ENCODE assay signal across 9 mouse cellular contexts in the genomic region with DNA sequence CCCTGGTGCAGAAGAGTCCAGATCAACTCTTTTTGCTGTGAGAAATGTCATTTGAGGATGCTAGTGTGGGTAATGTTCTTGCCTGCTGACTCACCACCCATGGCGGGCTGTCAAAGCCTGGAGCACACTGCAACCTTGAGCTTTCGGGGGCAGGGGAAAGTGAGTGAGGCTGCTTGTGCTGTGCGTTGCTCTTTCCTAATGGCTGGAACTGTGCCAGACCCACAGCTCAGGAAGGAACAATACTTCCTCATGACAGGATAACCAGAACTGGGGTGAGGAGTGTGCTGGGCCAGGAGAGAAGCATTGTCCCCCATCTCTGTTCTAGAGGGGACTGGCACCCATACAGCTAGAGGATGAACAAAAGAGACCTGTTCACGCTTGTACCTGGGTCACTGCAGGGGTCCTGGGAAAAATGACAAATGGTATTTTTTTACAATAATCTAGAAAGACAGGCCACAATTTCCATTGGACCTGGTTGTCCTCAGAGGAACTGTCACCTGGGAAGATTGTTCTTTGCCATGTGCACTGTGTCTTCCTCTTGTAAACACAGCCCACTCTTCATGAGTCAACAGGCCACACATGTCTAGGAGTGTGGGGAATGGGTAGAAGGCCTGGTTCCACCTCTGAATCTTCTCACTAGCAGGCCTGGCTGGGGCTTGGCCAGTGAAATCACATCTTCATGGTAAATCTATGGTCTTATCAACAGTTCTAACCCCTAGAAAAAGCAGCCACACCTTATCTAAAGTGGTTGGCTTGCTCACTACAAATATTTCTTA.
DNase-seq lines count a peak whose midpoint lies in the region; ATAC-seq and TF ChIP-seq lines count a peak whose summit lies in the region.
"Had no signal": no experiment of that assay in that cellular context is flagged by ENCODE, and none has a peak within 500 bp of the region (broad histone marks: within the 10 kb centered on the region; RNA-seq: fewer than 3 reads in every experiment).

No protein-coding gene starts in this region.

- no peaks in the 10 kb centered on the region for H3K79me2 ChIP-seq in MEL (ENCODE audit: control insufficient read depth, insufficient read depth, low read length, poor library complexity)

- H3K4me3 ChIP-seq in MEL (ENCODE audit: control insufficient read depth in 1 of 2, insufficient read depth in 1 of 2, low read depth in 2 of 2, low read length in 2 of 2), result no peak overlapping the region
- no peak overlapping the region for H3K4me3 ChIP-seq in forebrain, embryonic 15.5 days
- no peak overlapping the region for H3K4me3 ChIP-seq in heart, embryonic 15.5 days
- no peak overlapping the region for H3K4me3 ChIP-seq in liver, embryonic 15.5 days (replicated peaks)
- no peak overlapping the region for H3K4me3 ChIP-seq in neural tube, embryonic 15.5 days (replicated peaks)

- TF ChIP-seq RAD21 in MEL (IDR thresholded peaks at IDR 0.05; ENCODE audit: low read depth, low read length), result no peak

- no peak for TF ChIP-seq POLR2A in MEL (IDR thresholded peaks at IDR 0.05; ENCODE audit: control insufficient read depth in 1 of 2, insufficient read depth in 1 of 2, low read depth in 1 of 2, low read length in 2 of 2, poor library complexity in 1 of 2)

- no peaks in the 10 kb centered on the region for H3K4me1 ChIP-seq in MEL (ENCODE audit: control insufficient read depth in 1 of 2, insufficient read depth in 2 of 2, low read length in 2 of 2)
- H3K4me1 ChIP-seq in forebrain, embryonic 15.5 days, result no peaks in the 10 kb centered on the region
- peaks cover 10% of the 10 kb centered on the region for H3K4me1 ChIP-seq in heart, embryonic 15.5 days (replicated peaks)
- peaks cover 8% of the 10 kb centered on the region for H3K4me1 ChIP-seq in liver, embryonic 15.5 days (replicated peaks)
- H3K4me1 ChIP-seq in neural tube, embryonic 15.5 days, result 0 out of 2 replicates have a peak, but pooled peaks cover 6% of the 10 kb centered on the region

- no peaks in the 10 kb centered on the region for H3K36me3 ChIP-seq in MEL (ENCODE audit: control insufficient read depth in 1 of 2, insufficient read depth in 2 of 2, low read length in 2 of 2)
- no peaks in the 10 kb centered on the region for H3K36me3 ChIP-seq in forebrain, embryonic 15.5 days
- no peaks in the 10 kb centered on the region for H3K36me3 ChIP-seq in heart, embryonic 15.5 days
- H3K36me3 ChIP-seq in liver, embryonic 15.5 days (replicated peaks), result no peaks in the 10 kb centered on the region
- H3K36me3 ChIP-seq in neural tube, embryonic 15.5 days, result no peaks in the 10 kb centered on the region

- no peaks in the 10 kb centered on the region for H3K27me3 ChIP-seq in MEL (ENCODE audit: control insufficient read depth in 1 of 2, insufficient read depth in 2 of 2, low read length in 2 of 2)
- H3K27me3 ChIP-seq in forebrain, embryonic 15.5 days, result no peaks in the 10 kb centered on the region
- H3K27me3 ChIP-seq in heart, embryonic 15.5 days, result no peaks in the 10 kb centered on the region
- H3K27me3 ChIP-seq in liver, embryonic 15.5 days, result no peaks in the 10 kb centered on the region
- H3K27me3 ChIP-seq in neural tube, embryonic 15.5 days (replicated peaks), result no peaks in the 10 kb centered on the region

- ATAC-seq in forebrain, embryonic 15.5 days (replicated peaks), result peak; percentile 80
- peak; percentile 80 for ATAC-seq in heart, embryonic 15.5 days (replicated peaks; ENCODE audit: insufficient number of reproducible peaks, insufficient read depth, low FRiP score, low read depth)
- peak; percentile 54 for ATAC-seq in liver, embryonic 15.5 days (ENCODE audit: insufficient read depth)
- 0 out of 2 replicates have a peak, but pooled peaks have one; percentile 35 for ATAC-seq in neural tube, embryonic 15.5 days (ENCODE audit: low FRiP score)

- no peak overlapping the region for H3K9ac ChIP-seq in MEL (ENCODE audit: control insufficient read depth, low read depth, low read length, poor library complexity, severe bottlenecking)
- no peak overlapping the region for H3K9ac ChIP-seq in forebrain, embryonic 15.5 days (replicated peaks)
- no peak overlapping the region for H3K9ac ChIP-seq in heart, embryonic 15.5 days
- no peak overlapping the region for H3K9ac ChIP-seq in liver, embryonic 15.5 days
- H3K9ac ChIP-seq in neural tube, embryonic 15.5 days (replicated peaks), result no peak overlapping the region

- 32% methylated on average over 4 of the region's 4 CpGs for WGBS in forebrain, embryonic 15.5 days
- 23% methylated on average over 4 of the region's 4 CpGs for WGBS in heart, embryonic 15.5 days
- 21% methylated on average over 4 of the region's 4 CpGs for WGBS in liver, embryonic 15.5 days (ENCODE audit: insufficient replicate concordance)
- 43% methylated on average over 4 of the region's 4 CpGs for WGBS in neural tube, embryonic 15.5 days

- no peak overlapping the region for H3K4me2 ChIP-seq in forebrain, embryonic 15.5 days (replicated peaks)
- H3K4me2 ChIP-seq in heart, embryonic 15.5 days, result no peak overlapping the region
- no peak overlapping the region for H3K4me2 ChIP-seq in liver, embryonic 15.5 days
- H3K4me2 ChIP-seq in neural tube, embryonic 15.5 days, result no peak overlapping the region

- TF ChIP-seq EP300 in MEL (IDR thresholded peaks at IDR 0.05; ENCODE audit: low read depth in 1 of 2, low read length in 2 of 2), result no peak

- H3K27ac ChIP-seq in MEL (ENCODE audit: control insufficient read depth, low read depth, low read length), result no peak overlapping the region
- no peak overlapping the region for H3K27ac ChIP-seq in forebrain, embryonic 15.5 days (replicated peaks)
- no peak overlapping the region for H3K27ac ChIP-seq in heart, embryonic 15.5 days
- H3K27ac ChIP-seq in liver, embryonic 15.5 days (replicated peaks), result no peak overlapping the region
- no peak overlapping the region for H3K27ac ChIP-seq in neural tube, embryonic 15.5 days (replicated peaks)
- H3K27ac ChIP-seq: macrophage had no signal

- TF ChIP-seq CTCF in MEL (IDR thresholded peaks at IDR 0.05 in 2 of 3, conservative IDR thresholded peaks at IDR 0.05 in 1 of 3; ENCODE audit: control insufficient read depth in 1 of 3, insufficient read depth in 1 of 3, low read depth in 2 of 3, low read length in 3 of 3, poor library complexity in 1 of 3, severe bottlenecking in 1 of 3), result no peak

- H3K9me3 ChIP-seq in MEL (replicated peaks; ENCODE audit: insufficient read depth, low read length), result no peaks in the 10 kb centered on the region
- no peaks in the 10 kb centered on the region for H3K9me3 ChIP-seq in forebrain, embryonic 15.5 days
- no peaks in the 10 kb centered on the region for H3K9me3 ChIP-seq in heart, embryonic 15.5 days (replicated peaks)
- H3K9me3 ChIP-seq in liver, embryonic 15.5 days (replicated peaks), result no peaks in the 10 kb centered on the region
- H3K9me3 ChIP-seq in neural tube, embryonic 15.5 days (replicated peaks), result no peaks in the 10 kb centered on the region

- DNase-seq in MEL (ENCODE audit: low read depth, low spot score), result peak; percentile 17
- DNase-seq in adrenal gland, postnatal 36 days, result peak; percentile 92 to 95
- DNase-seq in kidney, postnatal 14 days, result peak; percentile 54
- DNase-seq in spleen, adult 12 weeks (ENCODE audit: low spot score), result no peak

TF ChIP-seq in MEL, 35 proteins besides CTCF, POLR2A, EP300 and RAD21:
- TF ChIP-seq ZKSCAN1 (IDR thresholded peaks at IDR 0.05; ENCODE audit: low read depth, low read length) (no peak), MAFK (IDR thresholded peaks at IDR 0.05; ENCODE audit: borderline replicate concordance, low read depth, low read length) (no peak)
